12 mouse cellular contexts compared by ENCODE assay signal in the genomic region with DNA sequence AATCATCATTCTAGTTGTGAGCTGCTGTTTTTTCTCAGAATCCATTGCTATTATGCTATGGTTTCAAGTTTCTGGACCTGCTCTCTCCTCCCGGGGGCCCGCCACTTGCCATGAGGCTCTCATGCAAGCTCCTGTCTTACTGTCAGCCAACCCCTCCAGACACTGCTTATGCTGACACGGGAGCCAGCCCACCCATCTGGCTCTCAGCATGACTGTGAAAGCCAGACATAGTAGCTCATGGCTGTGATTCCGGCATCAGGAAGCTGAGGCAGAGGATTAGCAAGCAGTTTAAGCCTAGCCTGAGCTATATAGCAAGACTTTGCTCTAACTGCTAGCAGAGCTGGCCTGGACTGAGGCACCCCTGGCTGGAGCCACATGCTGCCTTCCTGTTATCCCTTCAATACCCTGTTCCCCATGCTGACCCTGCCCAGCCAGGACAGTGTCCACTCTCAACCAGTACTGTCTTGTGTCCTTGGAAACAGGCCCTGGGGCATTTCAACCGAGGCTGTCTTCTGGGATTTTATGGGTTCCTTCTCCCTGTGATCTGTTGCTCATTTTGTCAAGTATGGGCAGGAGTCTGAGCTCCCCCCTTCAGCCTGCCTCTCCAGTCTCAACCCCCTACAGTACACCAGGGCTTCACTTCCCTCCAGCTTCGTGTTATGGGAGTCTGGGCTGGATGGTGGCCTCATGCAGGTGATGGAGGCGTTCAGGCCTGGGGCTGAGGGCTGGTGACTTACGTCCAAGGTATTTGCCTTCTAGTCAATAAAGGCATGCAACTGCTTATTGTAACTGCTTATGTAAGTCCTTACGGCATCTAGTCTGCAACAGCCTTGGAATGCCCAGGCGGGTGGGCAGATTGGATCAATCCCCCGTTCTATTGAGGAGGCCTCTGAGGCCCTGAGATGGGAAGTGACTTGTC. TPM values are rescaled to one million over a fixed set of nuclear protein-coding genes. Genes with fewer than 3 reads are reported as not detected.
A peak's percentile ranks its signal among the peaks of the same experiment; 100 is the strongest.
DNase-seq lines count a peak whose midpoint lies in the region; ATAC-seq and TF ChIP-seq lines count a peak whose summit lies in the region.
"Had no signal": no experiment of that assay in that cellular context is flagged by ENCODE, and none has a peak within 500 bp of the region (broad histone marks: within the 10 kb centered on the region; RNA-seq: fewer than 3 reads in every experiment).

No protein-coding gene starts in this region.

- no peak overlapping the region for H3K9ac ChIP-seq in hindbrain, embryonic 16.5 days (ENCODE audit: low read depth, low read length)
- H3K9ac ChIP-seq in hindbrain, embryonic 11.5 days (ENCODE audit: low read depth, low read length) = no peak overlapping the region
- H3K9ac ChIP-seq: midbrain, embryonic 13.5 days had no signal

- peak; percentile 43; the same call in 1 of the 2 replicates for ATAC-seq in hindbrain, embryonic 16.5 days
- no peak for ATAC-seq in hindbrain, embryonic 11.5 days (ENCODE audit: low FRiP score)
- ATAC-seq in granulocyte monocyte progenitor cell, adult 5-6 weeks (replicated peaks; ENCODE audit: poor library complexity, severe bottlenecking) = no peak
- ATAC-seq: activated CD4-positive, CD25-positive, alpha-beta regulatory T cell, adult 4 months; midbrain, embryonic 13.5 days had no signal

- H3K27ac ChIP-seq in hindbrain, embryonic 16.5 days (ENCODE audit: low read depth, low read length) = no peak overlapping the region
- H3K27ac ChIP-seq in hindbrain, embryonic 11.5 days (ENCODE audit: low read depth, low read length) = no peak overlapping the region
- no peak overlapping the region for H3K27ac ChIP-seq in thymus, adult 2 months (ENCODE audit: control insufficient read depth, insufficient read depth, low read length)
- H3K27ac ChIP-seq: midbrain, embryonic 13.5 days had no signal

- no peaks in the 10 kb centered on the region for H3K27me3 ChIP-seq in hindbrain, embryonic 16.5 days (replicated peaks; ENCODE audit: control insufficient read depth, insufficient read depth, low read length)
- H3K27me3 ChIP-seq in hindbrain, embryonic 11.5 days (ENCODE audit: control insufficient read depth, insufficient read depth, low read length) = no peaks in the 10 kb centered on the region
- H3K27me3 ChIP-seq in thymus, adult 2 months (ENCODE audit: control insufficient read depth, insufficient read depth, low read length) = no peaks in the 10 kb centered on the region
- H3K27me3 ChIP-seq: midbrain, embryonic 13.5 days had no signal

- H3K9me3 ChIP-seq in hindbrain, embryonic 16.5 days (ENCODE audit: control insufficient read depth, low read length) = no peaks in the 10 kb centered on the region
- no peaks in the 10 kb centered on the region for H3K9me3 ChIP-seq in hindbrain, embryonic 11.5 days (ENCODE audit: control insufficient read depth, low read length)
- H3K9me3 ChIP-seq: midbrain, embryonic 13.5 days had no signal

- H3K4me1 ChIP-seq in hindbrain, embryonic 16.5 days (ENCODE audit: control insufficient read depth, insufficient read depth, low read depth, low read length) = no peaks in the 10 kb centered on the region; the same call in 1 of the 2 replicates
- no peaks in the 10 kb centered on the region for H3K4me1 ChIP-seq in hindbrain, embryonic 11.5 days (replicated peaks; ENCODE audit: control insufficient read depth, insufficient read depth, low read length)
- H3K4me1 ChIP-seq in thymus, adult 2 months (replicated peaks; ENCODE audit: control insufficient read depth, insufficient read depth, low read length) = peaks cover 32% of the 10 kb centered on the region
- H3K4me1 ChIP-seq: midbrain, embryonic 13.5 days had no signal

- H3K36me3 ChIP-seq in hindbrain, embryonic 16.5 days (ENCODE audit: control insufficient read depth, insufficient read depth, low read length) = no peaks in the 10 kb centered on the region
- H3K36me3 ChIP-seq in hindbrain, embryonic 11.5 days (ENCODE audit: control insufficient read depth, insufficient read depth, low read length) = no peaks in the 10 kb centered on the region
- no peaks in the 10 kb centered on the region for H3K36me3 ChIP-seq in thymus, adult 2 months (ENCODE audit: control insufficient read depth, insufficient read depth, low read length)
- H3K36me3 ChIP-seq: midbrain, embryonic 13.5 days had no signal

- TF ChIP-seq POLR2A in thymus, adult 2 months (IDR thresholded peaks at IDR 0.05; ENCODE audit: control insufficient read depth, extremely low read depth, insufficient read depth, low read length, poor library complexity) = no peak

- TF ChIP-seq CTCF in thymus, adult 2 months (IDR thresholded peaks at IDR 0.05; ENCODE audit: borderline replicate concordance, control insufficient read depth, extremely low read depth, insufficient read depth, low read length, poor library complexity) = no peak

- no peak overlapping the region for H3K4me3 ChIP-seq in hindbrain, embryonic 16.5 days (ENCODE audit: low read length)
- no peak overlapping the region for H3K4me3 ChIP-seq in hindbrain, embryonic 11.5 days (ENCODE audit: low read depth, low read length)
- H3K4me3 ChIP-seq in thymus, adult 2 months (ENCODE audit: control insufficient read depth, insufficient read depth, low read length) = no peak overlapping the region
- H3K4me3 ChIP-seq: midbrain, embryonic 13.5 days had no signal

- 70% methylated on average over 11 of the region's 11 CpGs for WGBS in hindbrain, embryonic 16.5 days
- 60% methylated on average over 11 of the region's 11 CpGs for WGBS in hindbrain, embryonic 11.5 days
- WGBS in thymus, adult 2 months = 94% methylated on average over 11 of the region's 11 CpGs

- peak; percentile 18 for DNase-seq in cerebellum, adult 9-11 months
- DNase-seq in cerebellum, adult 11 months = no peak
- no peak for DNase-seq in hindbrain, embryonic 11.5 days (ENCODE audit: low spot score)
- DNase-seq in MN1 (ENCODE audit: low spot score) = peak; percentile 23
- peak; percentile 32 for DNase-seq in forelimb bud, embryonic 11.5 days (ENCODE audit: low read depth, low spot score)
- no peak for DNase-seq in thymus, adult 2 months
- DNase-seq: cerebellum, adult 9-10 months; gastrocnemius, postnatal 14 days had no signal

- H3K4me2 ChIP-seq in hindbrain, embryonic 16.5 days (ENCODE audit: low read length) = no peak overlapping the region
- H3K4me2 ChIP-seq in hindbrain, embryonic 11.5 days (replicated peaks; ENCODE audit: low read depth, low read length) = no peak overlapping the region
- H3K4me2 ChIP-seq: midbrain, embryonic 13.5 days had no signal

RNA-seq across cellular contexts. Expression of gene Furin, which starts 37.0 kb away (rescaled TPM):
- polyA plus RNA-seq in hindbrain, embryonic 16.5 days (2015; fragmentation: Nextera tagmentation; extraction: Ambion mirVana) = 3.9 and 4.5 TPM in 2 replicates
- 3.4 and 4.1 TPM in 2 replicates for polyA plus RNA-seq in hindbrain, embryonic 11.5 days (2014; fragmentation: Nextera tagmentation; extraction: Ambion mirVana)
- 25.5 and 25.6 TPM in 2 replicates for total RNA-seq in granulocyte monocyte progenitor cell, adult 5-6 weeks (2014; fragmentation: Nextera tagmentation)
- 5.0 and 10.1 TPM in 2 replicates for total RNA-seq in granulocyte monocyte progenitor cell, adult 5-6 weeks (2017)
- 56.4 and 62.9 TPM in 2 replicates for polyA plus RNA-seq in thymus, adult 2 months (2012; rRNA removed)

RNA-seq across cellular contexts. Expression of gene Fes, which starts 54.5 kb away (rescaled TPM):
- polyA plus RNA-seq in hindbrain, embryonic 16.5 days (2015; fragmentation: Nextera tagmentation; extraction: Ambion mirVana) = 3.8 and 4.9 TPM in 2 replicates
- 5.8 and 9.5 TPM in 2 replicates for polyA plus RNA-seq in hindbrain, embryonic 11.5 days (2014; fragmentation: Nextera tagmentation; extraction: Ambion mirVana)
- total RNA-seq in granulocyte monocyte progenitor cell, adult 5-6 weeks (2014; fragmentation: Nextera tagmentation) = 141 and 238 TPM in 2 replicates
- 155 and 176 TPM in 2 replicates for total RNA-seq in granulocyte monocyte progenitor cell, adult 5-6 weeks (2017)
- polyA plus RNA-seq in thymus, adult 2 months (2012; rRNA removed) = 21.6 and 27.3 TPM in 2 replicates

Comparison
In these comparisons a context has a peak if more than half of its experiments do, and no peak if none do; other contexts are left out.
1. DNase-seq: peak in cerebellum, adult 9-11 months (single experiment), MN1 (single experiment) and forelimb bud, embryonic 11.5 days (single experiment); none in cerebellum, adult 11 months (single experiment), hindbrain, embryonic 11.5 days (single experiment) and thymus, adult 2 months (single experiment).
2. RNA of gene Furin, which starts 37.0 kb away (polyA plus RNA-seq): 56.4 to 62.9 TPM in thymus, adult 2 months; 3.4 to 4.1 TPM in hindbrain, embryonic 11.5 days and 3.9 to 4.5 TPM in hindbrain, embryonic 16.5 days; every median in the first group is over 10 times any median in the second.